Mouse (Mus musculus): Measurements from ENCODE around the gene Cd22. TPM values are rescaled to one million over a fixed set of nuclear protein-coding genes. Genes with fewer than 3 reads are reported as not detected.
"Not testable (repeated sequence)": the region's sequence is repeated elsewhere in the genome, so short reads cannot be mapped to it uniquely, and the experiment has no call there.

Cd22 gene
- polyA plus RNA-seq, 1 experiment = not detected

DNA sequence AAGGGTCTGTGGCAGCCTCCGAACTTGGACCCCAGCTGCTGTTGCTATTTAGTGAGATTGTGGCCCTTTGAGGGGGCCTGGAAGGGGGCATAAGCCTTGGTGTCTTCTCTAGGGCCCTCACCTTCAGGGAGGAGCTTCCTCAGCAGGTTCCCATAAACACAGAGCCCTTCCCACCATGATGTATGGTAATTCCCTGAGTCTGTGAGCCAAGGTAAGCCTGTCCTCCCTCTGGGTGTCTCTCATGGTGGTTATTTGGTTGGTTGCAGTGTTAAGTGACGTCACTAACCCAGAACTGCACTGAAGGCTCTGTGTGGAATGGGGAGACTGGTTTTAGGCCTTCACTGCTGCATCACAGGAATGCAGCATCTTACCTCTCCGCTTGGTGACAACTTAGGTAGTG is 50.7 kb downstream of the Cd22 start:
- Histone ChIP-seq H3K4me3 (no peak overlapping the region), H3K36me3 (ENCODE audit: control insufficient read depth, insufficient read depth) (no peaks in the 10 kb centered on the region), H3ac (ENCODE audit: control insufficient read depth, insufficient read length) (no peak overlapping the region), H3K79me2 (ENCODE audit: control insufficient read depth, insufficient read depth) (no peaks in the 10 kb centered on the region), H3K27me3 (ENCODE audit: control insufficient read depth, insufficient read depth, insufficient read length) (no peaks in the 10 kb centered on the region), H3K4me2 (ENCODE audit: low read depth) (no peak overlapping the region)
- TF ChIP-seq TCF3 (IDR thresholded peaks at IDR 0.05; ENCODE audit: insufficient read length, low read depth) (no peak), CEBPB (IDR thresholded peaks at IDR 0.05; ENCODE audit: insufficient read depth, poor library complexity, severe bottlenecking) (no peak), POLR2A (IDR thresholded peaks at IDR 0.05; ENCODE audit: insufficient read length, low read depth) (no peak), MYOG (IDR thresholded peaks at IDR 0.05; ENCODE audit: control insufficient read depth in 1 of 3, insufficient read depth in 1 of 3, insufficient read length in 2 of 3, low read depth in 2 of 3) (no peak)

DNA sequence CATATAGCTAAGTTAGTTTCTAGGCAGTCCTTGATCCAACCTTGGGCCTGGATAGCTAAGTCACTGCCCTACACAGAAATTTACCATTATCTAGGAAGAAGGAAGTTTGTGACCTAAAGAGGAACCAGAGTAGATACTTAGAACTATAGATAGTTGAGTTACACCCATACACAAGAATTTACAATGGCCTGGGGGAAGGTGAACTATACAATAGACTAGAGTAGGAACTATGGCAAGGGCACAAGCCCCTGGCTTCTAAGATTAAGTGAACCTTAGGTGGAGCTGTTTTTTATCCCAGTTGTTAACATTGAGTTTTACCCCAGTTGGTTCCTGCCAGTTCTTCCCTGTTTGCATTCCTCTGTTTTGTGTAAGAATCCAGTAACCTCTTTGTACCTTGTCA is 51.3 kb downstream of the Cd22 start:
- not testable (repeated sequence) for H3ac ChIP-seq (ENCODE audit: control insufficient read depth, insufficient read length); H3K4me3 ChIP-seq; H3K27me3 ChIP-seq (ENCODE audit: control insufficient read depth, insufficient read depth, insufficient read length); H3K79me2 ChIP-seq (ENCODE audit: control insufficient read depth, insufficient read depth); H3K36me3 ChIP-seq (ENCODE audit: control insufficient read depth, insufficient read depth); H3K4me2 ChIP-seq (ENCODE audit: low read depth)

DNA sequence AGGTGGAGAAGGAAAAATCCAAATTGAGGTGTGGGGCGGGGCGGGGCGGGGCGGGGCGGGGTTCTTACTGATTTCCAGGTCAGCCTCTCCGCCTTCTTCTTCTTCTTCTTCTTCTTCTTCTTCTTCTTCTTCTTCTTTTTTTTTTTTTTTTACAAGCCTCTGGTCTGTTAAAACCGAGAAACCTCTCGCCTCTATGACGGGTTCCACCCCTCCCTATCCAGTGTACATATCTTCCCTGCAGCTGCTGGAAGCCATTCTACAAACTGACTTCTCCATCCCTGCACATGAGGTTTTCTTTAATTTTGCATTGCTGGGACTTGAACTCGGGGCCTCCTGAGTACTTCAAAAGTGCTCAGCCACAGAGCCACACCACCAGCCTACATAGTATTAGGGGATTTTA is 53.5 kb downstream of the Cd22 start:
- Histone ChIP-seq H3K4me2 (ENCODE audit: low read depth) (no peak overlapping the region), H3K27me3 (ENCODE audit: control insufficient read depth, insufficient read depth, insufficient read length) (peaks cover 3% of the 10 kb centered on the region), H3K36me3 (ENCODE audit: control insufficient read depth, insufficient read depth) (no peaks in the 10 kb centered on the region), H3K79me2 (ENCODE audit: control insufficient read depth, insufficient read depth) (no peaks in the 10 kb centered on the region), H3K4me3 (no peak overlapping the region), H3ac (ENCODE audit: control insufficient read depth, insufficient read length) (no peak overlapping the region)
- TF ChIP-seq TCF3 (IDR thresholded peaks at IDR 0.05; ENCODE audit: insufficient read length, low read depth) (no peak), MYOD1 (IDR thresholded peaks at IDR 0.05; ENCODE audit: control insufficient read depth in 1 of 3, insufficient read length in 2 of 3, low read depth in 2 of 3) (no peak), TCF12 (IDR thresholded peaks at IDR 0.05; ENCODE audit: insufficient read depth, poor library complexity, severe bottlenecking) (no peak), REST (IDR thresholded peaks at IDR 0.05; ENCODE audit: insufficient read depth, insufficient read length) (no peak), POLR2AphosphoS2 (IDR thresholded peaks at IDR 0.05; ENCODE audit: insufficient read length, low read depth) (no peak), POLR2A (IDR thresholded peaks at IDR 0.05; ENCODE audit: insufficient read length, low read depth) (no peak), CEBPB (IDR thresholded peaks at IDR 0.05; ENCODE audit: insufficient read depth, poor library complexity, severe bottlenecking) (no peak), MYOG (IDR thresholded peaks at IDR 0.05; ENCODE audit: control insufficient read depth in 1 of 3, insufficient read depth in 1 of 3, insufficient read length in 2 of 3, low read depth in 2 of 3) (no peak), MAX (IDR thresholded peaks at IDR 0.05; ENCODE audit: low read depth) (no peak), E2F4 (IDR thresholded peaks at IDR 0.05; ENCODE audit: insufficient read depth) (no peak), USF1 (IDR thresholded peaks at IDR 0.05; ENCODE audit: low read depth) (no peak), SRF (IDR thresholded peaks at IDR 0.05; ENCODE audit: control insufficient read depth, insufficient read length, low read depth) (no peak)

DNA sequence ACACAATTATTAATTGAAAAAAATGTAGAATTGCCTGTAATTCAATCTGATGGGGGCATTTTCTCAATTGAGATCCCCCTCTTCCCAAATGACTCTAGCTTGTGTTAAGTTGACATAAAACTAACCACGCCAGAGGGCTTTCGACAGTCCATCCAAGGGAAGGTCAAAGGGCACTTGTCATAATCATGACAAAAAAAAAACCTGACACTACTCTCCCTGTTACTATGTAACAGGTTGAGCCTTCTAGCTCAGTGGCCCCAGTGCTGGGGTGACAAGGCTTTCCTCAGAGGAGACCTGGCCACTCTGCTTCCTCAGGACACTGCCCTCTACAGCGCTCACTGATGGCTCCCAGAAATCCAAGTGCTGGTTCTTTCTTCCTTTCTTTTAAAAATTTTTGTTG is 55.8 kb downstream of the Cd22 start:
- no peak overlapping the region for H3ac ChIP-seq (ENCODE audit: control insufficient read depth, insufficient read length)

DNA sequence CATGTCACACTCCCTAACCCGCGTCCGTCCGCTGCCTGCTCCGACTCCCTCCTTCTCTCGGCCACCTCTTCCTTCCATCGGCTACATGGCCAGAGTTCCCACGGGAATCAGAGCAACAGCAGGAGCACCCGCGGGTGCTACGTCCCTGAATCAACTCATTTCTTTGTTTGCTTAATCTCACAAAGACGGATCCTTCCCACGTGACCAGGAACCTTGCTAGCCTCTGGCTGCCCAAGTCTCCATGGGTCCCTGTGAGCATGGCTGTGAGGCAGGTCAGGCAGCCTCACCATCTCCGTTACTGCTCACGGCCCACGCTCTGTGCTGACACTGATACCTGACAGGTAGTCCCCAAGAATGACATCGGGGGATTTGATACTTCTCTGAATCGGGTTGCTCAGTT is 56.5 kb downstream of the Cd22 start, which contains the start of gene Ffar2:
Ffar2 (minus strand) TSS at position 101 of the 400 bp plus-strand sequence.
- no peak within 1 kb of the TSS for H3K4me3 ChIP-seq

More for the DNA sequence above, 55.8 kb downstream of the Cd22 start:
- H3K4me3 ChIP-seq = no peak overlapping the region
- H3K4me2 ChIP-seq (ENCODE audit: low read depth) = no peak overlapping the region
- peaks cover 19% of the 10 kb centered on the region for H3K27me3 ChIP-seq (ENCODE audit: control insufficient read depth, insufficient read depth, insufficient read length)
- no peaks in the 10 kb centered on the region for H3K79me2 ChIP-seq (ENCODE audit: control insufficient read depth, insufficient read depth)
- H3K36me3 ChIP-seq (ENCODE audit: control insufficient read depth, insufficient read depth) = no peaks in the 10 kb centered on the region
- no peak for TF ChIP-seq SRF (IDR thresholded peaks at IDR 0.05; ENCODE audit: control insufficient read depth, insufficient read length, low read depth)
- no peak for TF ChIP-seq TCF12 (IDR thresholded peaks at IDR 0.05; ENCODE audit: insufficient read depth, poor library complexity, severe bottlenecking)
- no peak for TF ChIP-seq USF1 (IDR thresholded peaks at IDR 0.05; ENCODE audit: low read depth)
- TF ChIP-seq TCF3 (IDR thresholded peaks at IDR 0.05; ENCODE audit: insufficient read length, low read depth) = no peak
- no peak for TF ChIP-seq MYOD1 (IDR thresholded peaks at IDR 0.05; ENCODE audit: control insufficient read depth in 1 of 3, insufficient read length in 2 of 3, low read depth in 2 of 3)
- no peak for TF ChIP-seq POLR2AphosphoS2 (IDR thresholded peaks at IDR 0.05; ENCODE audit: insufficient read length, low read depth)

DNA sequence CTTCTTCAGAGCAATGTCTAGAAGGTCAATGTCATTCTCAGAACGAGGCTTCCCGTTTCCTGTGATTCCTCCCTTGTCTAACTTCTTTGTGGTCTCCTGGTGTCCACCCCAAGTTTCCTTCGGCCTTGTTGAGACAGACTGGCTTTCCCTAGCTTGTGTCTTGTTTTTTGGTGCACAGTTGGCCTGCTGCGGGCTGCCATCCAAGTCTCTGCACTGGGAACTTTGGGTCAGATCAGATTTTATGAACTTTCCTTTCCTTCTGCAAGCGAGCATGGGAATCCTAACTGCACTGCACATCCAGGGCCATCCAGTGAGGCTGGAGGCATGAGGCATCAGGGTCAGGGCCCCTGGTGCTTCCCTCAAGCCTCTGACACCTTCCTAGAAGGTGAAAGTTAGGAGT is 58.6 kb downstream of the Cd22 start:
- H3K79me2 ChIP-seq (ENCODE audit: control insufficient read depth, insufficient read depth) = no peaks in the 10 kb centered on the region
- H3ac ChIP-seq (ENCODE audit: control insufficient read depth, insufficient read length) = no peak overlapping the region
- H3K4me2 ChIP-seq (ENCODE audit: low read depth) = no peak overlapping the region
- peaks cover 29% of the 10 kb centered on the region for H3K27me3 ChIP-seq (ENCODE audit: control insufficient read depth, insufficient read depth, insufficient read length)
- H3K4me3 ChIP-seq = no peak overlapping the region
- no peaks in the 10 kb centered on the region for H3K36me3 ChIP-seq (ENCODE audit: control insufficient read depth, insufficient read depth)
- TF ChIP-seq CEBPB (IDR thresholded peaks at IDR 0.05; ENCODE audit: insufficient read depth, poor library complexity, severe bottlenecking) (no peak), TCF12 (IDR thresholded peaks at IDR 0.05; ENCODE audit: insufficient read depth, poor library complexity, severe bottlenecking) (no peak), MYOD1 (IDR thresholded peaks at IDR 0.05; ENCODE audit: control insufficient read depth in 1 of 3, insufficient read length in 2 of 3, low read depth in 2 of 3) (no peak), SRF (IDR thresholded peaks at IDR 0.05; ENCODE audit: control insufficient read depth, insufficient read length, low read depth) (no peak), MAX (IDR thresholded peaks at IDR 0.05; ENCODE audit: low read depth) (no peak), USF1 (IDR thresholded peaks at IDR 0.05; ENCODE audit: low read depth) (no peak), MYOG (IDR thresholded peaks at IDR 0.05; ENCODE audit: control insufficient read depth in 1 of 3, insufficient read depth in 1 of 3, insufficient read length in 2 of 3, low read depth in 2 of 3) (no peak), POLR2AphosphoS2 (IDR thresholded peaks at IDR 0.05; ENCODE audit: insufficient read length, low read depth) (no peak), POLR2A (IDR thresholded peaks at IDR 0.05; ENCODE audit: insufficient read length, low read depth) (no peak), E2F4 (IDR thresholded peaks at IDR 0.05; ENCODE audit: insufficient read depth) (no peak), REST (IDR thresholded peaks at IDR 0.05; ENCODE audit: insufficient read depth, insufficient read length) (no peak), TCF3 (IDR thresholded peaks at IDR 0.05; ENCODE audit: insufficient read length, low read depth) (no peak)

More for the DNA sequence above, 56.5 kb downstream of the Cd22 start, which contains the start of gene Ffar2:
- no peaks in the 10 kb centered on the region for H3K36me3 ChIP-seq (ENCODE audit: control insufficient read depth, insufficient read depth)
- no peaks in the 10 kb centered on the region for H3K79me2 ChIP-seq (ENCODE audit: control insufficient read depth, insufficient read depth)
- no peak within 1 kb of the TSS for H3K4me2 ChIP-seq (ENCODE audit: low read depth)
- no peak within 1 kb of the TSS for H3ac ChIP-seq (ENCODE audit: control insufficient read depth, insufficient read length)
- no peak for TF ChIP-seq MYOD1 (IDR thresholded peaks at IDR 0.05; ENCODE audit: control insufficient read depth in 1 of 3, insufficient read length in 2 of 3, low read depth in 2 of 3)
- no peak for TF ChIP-seq MYOG (IDR thresholded peaks at IDR 0.05; ENCODE audit: control insufficient read depth in 1 of 3, insufficient read depth in 1 of 3, insufficient read length in 2 of 3, low read depth in 2 of 3)
- no peak for TF ChIP-seq REST (IDR thresholded peaks at IDR 0.05; ENCODE audit: insufficient read depth, insufficient read length)
- H3K27me3 ChIP-seq (ENCODE audit: control insufficient read depth, insufficient read depth, insufficient read length) = peaks cover 22% of the 10 kb centered on the region
